Mouse (Mus musculus) heart, embryonic 12.5 days (tissue): ENCODE measurements around the gene Cdon. TPM values are rescaled to one million over a fixed set of nuclear protein-coding genes. Genes with fewer than 3 reads are reported as not detected.
"Not testable (repeated sequence)": the region's sequence is repeated elsewhere in the genome, so short reads cannot be mapped to it uniquely, and the experiment has no call there.

Experiments used
- ATAC-seq: fragments of 200-750 bp; cut with Nextera tagmentation; 2 replicates; pipeline ENCODE4 v1.8.0; 2017; ENCODE audit warnings: moderate TSS enrichment, moderate library complexity; ENCODE audit not compliant: insufficient number of reproducible peaks, low FRiP score
- H3K27ac ChIP-seq: fragments of 300-500 bp; sonication (generic); 2 replicates; pipeline ENCODE4 v1.5.1; 2016; ENCODE audit warnings: mild to moderate bottlenecking, moderate library complexity; ENCODE audit not compliant: poor library complexity, severe bottlenecking
- H3K27me3 ChIP-seq: fragments of 300-500 bp; sonication (generic); replicated peaks from 2 replicates; pipeline ENCODE4 v1.6.1; 2016; ENCODE audit warnings: mild to moderate bottlenecking, moderate library complexity
- H3K36me3 ChIP-seq: fragments of 300-500 bp; sonication (generic); 2 replicates; pipeline ENCODE4 v1.6.1; 2016; ENCODE audit warnings: mild to moderate bottlenecking, moderate library complexity
- H3K4me1 ChIP-seq: fragments of 300-500 bp; sonication (generic); replicated peaks from 2 replicates; pipeline ENCODE4 v1.6.1; 2016; ENCODE audit warnings: mild to moderate bottlenecking
- H3K4me2 ChIP-seq: fragments of 300-500 bp; sonication (generic); 2 replicates; pipeline ENCODE4 v1.6.1; 2016; ENCODE audit warnings: mild to moderate bottlenecking, moderate library complexity
- H3K4me3 ChIP-seq: fragments of 300-500 bp; sonication (generic); 2 replicates; pipeline ENCODE4 v1.5.1; 2016; ENCODE audit warnings: mild to moderate bottlenecking
- H3K9ac ChIP-seq: fragments of 300-500 bp; sonication (generic); 2 replicates; pipeline ENCODE4 v1.6.1; 2016; ENCODE audit warnings: mild to moderate bottlenecking, moderate library complexity
- H3K9me3 ChIP-seq: fragments of 300-500 bp; sonication (generic); replicated peaks from 2 replicates; pipeline ENCODE4 v1.6.1; 2016; ENCODE audit warnings: mild to moderate bottlenecking, moderate library complexity
- WGBS: fragments of 180-500 bp; shearing (Covaris S2); methylation state at CpG from one replicate; pipeline ENCODE4 v1.1.7; 2016; 5-methylcytosine and 5-hydroxymethylcytosine counted together
- polyA plus RNA-seq: library from polyadenylated mRNA; unstranded; fragments of >200 nt; fragmentation: Nextera tagmentation; extraction: Ambion mirVana; gene quantifications from 2 replicates; pipeline ENCODE4 v1.2.1, GENCODE M21; 2016

The Cdon gene
- polyA plus RNA-seq, 1 experiment from 2014 or later, result 7.0 TPM

DNA sequence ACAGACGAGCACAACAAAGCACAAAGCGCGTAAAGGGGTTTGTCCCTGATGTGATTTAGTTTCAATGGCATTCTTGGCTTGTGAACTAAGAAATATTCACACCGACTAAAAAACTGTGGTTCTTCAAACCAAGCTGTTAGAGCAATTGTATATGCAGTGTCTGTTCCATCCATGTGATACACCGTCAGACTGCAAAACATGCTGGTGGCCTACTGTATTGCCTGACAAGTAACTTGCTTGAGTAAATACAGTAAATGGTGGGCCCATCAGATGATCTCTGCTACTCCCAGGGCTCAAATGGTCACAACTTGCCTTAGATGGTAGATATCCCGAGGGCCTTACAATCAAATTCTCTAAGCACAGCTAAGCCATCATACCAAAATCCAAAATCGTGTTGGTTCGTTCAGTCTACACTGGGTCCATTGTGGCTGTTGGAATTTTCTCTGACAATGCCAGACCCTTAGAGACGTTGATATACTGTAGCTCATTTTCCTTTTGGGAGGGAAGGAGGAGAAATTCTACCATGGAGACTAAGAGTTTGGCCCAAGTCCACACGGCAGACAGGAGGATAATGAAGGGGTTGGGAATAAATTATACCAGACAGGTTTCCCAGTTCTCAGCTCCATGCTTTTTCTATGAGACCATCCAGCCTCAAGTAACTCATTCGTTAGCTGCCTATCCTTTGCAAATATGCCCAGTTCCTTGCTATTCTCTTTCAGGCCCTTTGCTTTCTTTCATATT is 9.5 kb upstream of the Cdon start:
- no peak overlapping the region for H3K4me2 ChIP-seq
- no peak overlapping the region for H3K27ac ChIP-seq
- H3K9me3 ChIP-seq, result no peaks in the 10 kb centered on the region
- no peak overlapping the region for H3K4me3 ChIP-seq
- WGBS, result 78% methylated on average over 11 of the region's 11 CpGs
- no peaks in the 10 kb centered on the region for H3K4me1 ChIP-seq
- H3K36me3 ChIP-seq, result no peaks in the 10 kb centered on the region
- H3K27me3 ChIP-seq, result no peaks in the 10 kb centered on the region
- no peak for ATAC-seq
- H3K9ac ChIP-seq, result no peak overlapping the region

DNA sequence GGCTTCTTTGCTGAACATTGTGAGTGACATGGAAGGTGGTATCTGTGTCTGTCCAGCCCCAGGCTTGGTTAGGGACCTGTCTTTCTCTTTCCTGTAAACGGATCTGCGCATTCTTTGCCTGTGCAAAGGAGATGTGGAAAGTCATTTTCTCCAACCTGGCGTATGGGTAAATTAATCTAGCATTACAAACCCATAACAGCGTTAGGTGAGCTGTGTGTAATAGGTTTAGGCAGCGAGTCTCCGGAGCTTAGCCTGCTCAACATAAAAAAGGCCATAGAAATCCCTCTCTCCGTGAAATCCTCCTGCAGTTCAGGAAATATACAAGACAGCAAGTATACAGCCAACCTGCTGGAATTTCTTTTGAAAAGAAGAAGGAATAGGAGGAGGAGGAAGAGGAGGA is 9.0 kb upstream of the Cdon start:
- no peak overlapping the region for H3K4me2 ChIP-seq
- H3K4me1 ChIP-seq, result no peaks in the 10 kb centered on the region
- H3K9me3 ChIP-seq, result no peaks in the 10 kb centered on the region
- H3K27me3 ChIP-seq, result no peaks in the 10 kb centered on the region
- no peak for ATAC-seq
- H3K36me3 ChIP-seq, result no peaks in the 10 kb centered on the region
- no peak overlapping the region for H3K4me3 ChIP-seq
- 75% methylated on average over 7 of the region's 7 CpGs for WGBS
- H3K9ac ChIP-seq, result no peak overlapping the region
- H3K27ac ChIP-seq, result no peak overlapping the region

DNA sequence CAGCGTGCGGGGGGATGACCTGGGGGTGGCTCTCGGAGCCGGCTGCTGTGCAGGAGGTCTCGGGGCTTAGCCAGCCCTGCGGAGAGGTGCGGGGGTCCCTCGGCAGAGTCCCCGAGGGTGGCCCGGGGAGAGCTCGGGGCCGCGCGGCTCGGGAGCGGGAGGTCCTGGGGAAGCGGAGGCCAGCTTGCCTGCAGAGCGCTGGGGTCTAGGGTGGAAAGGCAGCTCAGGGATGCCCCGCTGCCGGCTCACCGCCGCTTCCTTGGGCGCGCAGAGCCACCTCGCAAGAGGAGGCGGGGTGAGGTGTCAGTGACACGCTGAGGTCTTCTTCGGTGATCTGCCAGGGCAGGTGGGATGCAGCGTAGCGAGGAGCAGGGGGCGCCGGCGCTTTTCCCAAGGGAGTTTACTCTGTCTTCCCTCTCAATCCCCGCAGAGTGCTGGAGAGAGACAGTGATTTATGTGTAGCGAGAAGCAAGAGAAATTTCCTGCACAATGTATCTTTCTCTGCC is 855 bp downstream of the Cdon start:
- Histone ChIP-seq H3K36me3 (no peaks in the 10 kb centered on the region), H3K27me3 (no peaks in the 10 kb centered on the region), H3K9me3 (no peaks in the 10 kb centered on the region), H3K9ac (peak overlapping the region; percentile 96), H3K4me1 (peaks cover 22% of the 10 kb centered on the region), H3K4me3 (peak overlapping the region; percentile 87), H3K4me2 (peak overlapping the region; percentile 71), H3K27ac (peak overlapping the region; percentile 88)
- ATAC-seq, result peak; percentile 47
- WGBS, result under 1% methylated on average over 34 of the region's 35 CpGs

DNA sequence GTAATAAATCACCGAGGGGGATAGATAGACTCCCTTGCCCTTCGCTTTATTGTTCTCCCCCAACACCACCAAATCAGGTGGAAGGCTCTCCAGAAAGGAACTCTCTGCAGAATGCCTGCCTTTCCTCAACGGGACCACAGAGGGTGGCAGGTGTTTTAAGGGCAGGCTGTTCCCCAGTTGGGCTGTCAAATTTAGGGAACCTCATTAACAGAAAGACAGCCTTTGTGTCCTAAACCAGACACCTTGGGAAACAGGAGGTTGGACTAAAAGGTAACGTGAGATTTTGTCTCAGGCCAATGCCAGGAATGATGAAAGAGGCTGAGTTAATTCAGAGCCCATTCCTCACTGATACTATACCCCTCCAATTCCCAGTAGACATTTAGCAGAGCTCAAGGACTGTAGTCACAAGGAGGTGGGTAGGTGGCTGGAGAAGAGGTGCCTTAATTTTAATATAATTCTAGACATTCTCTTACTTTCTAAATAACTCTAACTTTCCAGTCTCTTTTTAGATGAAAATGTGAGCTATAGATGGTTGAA is 1.5 kb downstream of the Cdon start:
- Histone ChIP-seq H3K9ac (peak overlapping the region; percentile 96), H3K9me3 (no peaks in the 10 kb centered on the region), H3K27me3 (no peaks in the 10 kb centered on the region), H3K4me1 (peaks cover 24% of the 10 kb centered on the region), H3K4me3 (peak overlapping the region; percentile 87), H3K4me2 (peak overlapping the region; percentile 71), H3K27ac (no peak overlapping the region), H3K36me3 (no peaks in the 10 kb centered on the region)
- 6% methylated on average over 4 of the region's 4 CpGs for WGBS
- ATAC-seq, result no peak

DNA sequence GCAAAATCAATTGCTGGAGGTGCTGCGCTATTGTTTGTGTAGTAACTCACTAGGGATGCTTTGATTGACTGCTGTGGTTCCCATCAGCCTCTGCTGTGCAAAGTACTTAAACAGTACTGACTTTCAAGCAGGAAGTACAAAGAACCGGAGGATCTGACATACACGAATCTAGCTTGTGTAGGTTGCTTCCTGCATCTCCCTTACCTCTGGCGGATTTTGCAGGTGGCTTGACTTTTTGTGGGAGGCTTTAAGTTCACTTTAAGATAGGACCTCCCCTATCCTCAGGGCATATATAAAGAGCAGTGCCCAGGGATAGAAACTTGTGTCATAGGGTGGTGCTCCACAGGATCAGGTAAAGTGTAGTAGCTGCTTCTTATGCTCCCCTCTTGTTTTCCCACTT is 2.3 kb downstream of the Cdon start:
- no peak overlapping the region for H3K9ac ChIP-seq
- peaks cover 24% of the 10 kb centered on the region for H3K4me1 ChIP-seq
- peak overlapping the region; percentile 49 for H3K4me2 ChIP-seq
- ATAC-seq, result no peak
- no peaks in the 10 kb centered on the region for H3K27me3 ChIP-seq
- no peak overlapping the region for H3K27ac ChIP-seq
- WGBS, result 42% methylated on average over 4 of the region's 4 CpGs
- no peaks in the 10 kb centered on the region for H3K9me3 ChIP-seq
- H3K4me3 ChIP-seq, result peak overlapping the region; percentile 14
- no peaks in the 10 kb centered on the region for H3K36me3 ChIP-seq

DNA sequence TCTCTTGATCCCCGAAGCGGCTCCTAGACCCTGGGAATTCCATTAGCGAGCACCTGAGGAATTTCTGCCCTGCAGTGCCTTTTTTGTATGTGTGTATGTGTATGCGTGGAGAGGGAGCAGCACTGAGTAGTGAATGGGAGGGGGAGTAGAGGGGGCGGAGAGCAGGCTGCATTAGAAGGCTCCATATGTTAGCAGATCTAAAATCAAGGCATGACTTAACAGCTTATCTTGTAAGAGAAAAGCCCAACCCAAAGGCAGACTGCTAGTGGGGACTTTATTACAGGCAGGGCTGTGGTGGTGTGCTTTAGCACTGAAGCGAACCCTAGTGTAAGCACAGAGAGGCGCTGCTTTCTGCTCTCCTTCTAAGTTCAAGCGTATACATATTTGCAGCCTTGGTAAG is 3.7 kb downstream of the Cdon start:
- ATAC-seq, result no peak
- H3K4me1 ChIP-seq, result peaks cover 24% of the 10 kb centered on the region
- H3K4me2 ChIP-seq, result peak overlapping the region; percentile 66
- peak overlapping the region; percentile 62; the same call in 1 of the 2 replicates for H3K27ac ChIP-seq
- no peaks in the 10 kb centered on the region for H3K27me3 ChIP-seq
- no peaks in the 10 kb centered on the region for H3K36me3 ChIP-seq
- H3K9ac ChIP-seq, result peak overlapping the region; percentile 43; the same call in 1 of the 2 replicates
- H3K4me3 ChIP-seq, result peak overlapping the region; percentile 28
- H3K9me3 ChIP-seq, result no peaks in the 10 kb centered on the region
- WGBS, result 13% methylated on average over 8 of the region's 8 CpGs

DNA sequence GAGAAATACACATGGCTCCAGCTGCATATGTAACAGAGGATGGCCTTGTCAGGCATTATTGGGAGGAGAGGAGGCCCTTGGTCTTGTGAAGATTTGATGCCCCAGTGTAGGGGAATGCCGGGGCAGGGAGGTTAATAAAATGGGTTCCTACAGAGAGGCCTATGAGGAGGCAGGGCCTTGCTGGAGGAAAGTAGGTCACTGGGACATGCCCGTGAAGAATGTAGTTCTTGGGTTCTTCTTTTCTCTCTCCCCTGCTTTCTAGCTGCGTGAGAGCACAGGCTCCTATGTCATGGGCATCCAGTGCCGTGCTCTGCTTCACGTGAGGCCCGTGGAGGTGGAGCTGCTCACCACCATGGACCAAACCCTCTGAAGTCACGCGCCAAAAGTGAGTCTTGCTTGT is 9.5 kb downstream of the Cdon start:
- Histone ChIP-seq H3K9me3 (no peaks in the 10 kb centered on the region), H3K36me3 (no peaks in the 10 kb centered on the region; the same call in 1 of the 2 replicates), H3K9ac (no peak overlapping the region), H3K4me1 (peaks cover 40% of the 10 kb centered on the region), H3K27ac (no peak overlapping the region), H3K4me3 (no peak overlapping the region), H3K27me3 (no peaks in the 10 kb centered on the region), H3K4me2 (no peak overlapping the region)
- WGBS, result 67% methylated on average over 8 of the region's 8 CpGs
- no peak for ATAC-seq

DNA sequence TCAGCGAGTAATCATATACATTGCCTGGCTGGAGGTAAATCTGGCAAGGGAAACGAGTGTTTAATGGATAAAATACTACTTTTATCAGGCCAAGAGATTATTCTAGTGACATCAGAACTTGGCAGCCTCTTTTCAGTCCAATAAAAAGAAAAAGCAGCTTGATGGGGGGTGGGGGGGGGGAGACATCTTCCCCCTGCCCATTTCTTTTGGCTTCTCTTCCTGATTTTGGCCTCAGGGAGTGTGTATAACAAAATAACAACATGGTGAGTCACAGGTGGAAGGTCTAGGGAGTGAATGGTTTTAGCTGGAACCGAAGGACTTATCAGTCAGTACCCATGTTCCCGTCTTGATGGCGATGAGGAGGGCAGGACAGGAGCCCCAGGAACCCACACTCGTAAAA is 10.5 kb downstream of the Cdon start:
- Histone ChIP-seq H3K9me3 (no peaks in the 10 kb centered on the region), H3K36me3 (no peaks in the 10 kb centered on the region; the same call in 1 of the 2 replicates), H3K27ac (no peak overlapping the region), H3K4me3 (no peak overlapping the region), H3K27me3 (no peaks in the 10 kb centered on the region), H3K4me2 (no peak overlapping the region), H3K9ac (no peak overlapping the region), H3K4me1 (peaks cover 41% of the 10 kb centered on the region)
- ATAC-seq, result no peak
- WGBS, result 42% methylated on average over 6 of the region's 6 CpGs

DNA sequence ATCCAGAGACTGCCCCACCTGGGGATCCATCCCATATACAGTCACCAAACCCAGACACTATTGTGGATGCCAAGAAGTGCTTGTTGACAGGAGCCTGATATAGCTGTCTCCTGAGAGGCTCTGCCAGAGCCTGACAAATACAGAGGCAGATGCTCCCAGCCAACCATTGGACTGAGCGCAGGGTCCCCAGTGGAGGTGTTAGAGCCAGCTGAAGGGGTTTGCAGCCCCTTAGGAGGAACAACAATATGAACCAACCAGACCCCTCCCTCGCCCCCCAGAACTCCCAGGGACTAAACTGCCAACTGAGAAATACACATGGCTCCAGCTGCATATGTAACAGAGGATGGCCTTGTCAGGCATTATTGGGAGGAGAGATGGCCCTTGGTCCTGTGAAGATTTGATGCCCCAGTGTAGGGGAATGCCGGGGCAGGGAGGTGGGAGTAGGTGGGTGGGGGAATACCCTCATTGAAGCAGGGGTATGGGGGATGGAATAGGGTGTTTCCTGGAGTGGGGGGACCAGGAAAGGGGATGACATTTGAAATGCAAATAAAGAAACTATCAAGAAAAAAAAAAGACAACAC is 11.9 kb downstream of the Cdon start:
- H3K36me3 ChIP-seq, H3K9ac ChIP-seq, H3K27me3 ChIP-seq, H3K27ac ChIP-seq, H3K9me3 ChIP-seq, H3K4me3 ChIP-seq, ATAC-seq, H3K4me2 ChIP-seq: not testable (repeated sequence)
- WGBS, result 45% methylated on average over 3 of the region's 3 CpGs
- H3K4me1 ChIP-seq, result peaks cover 39% of the 10 kb centered on the region

DNA sequence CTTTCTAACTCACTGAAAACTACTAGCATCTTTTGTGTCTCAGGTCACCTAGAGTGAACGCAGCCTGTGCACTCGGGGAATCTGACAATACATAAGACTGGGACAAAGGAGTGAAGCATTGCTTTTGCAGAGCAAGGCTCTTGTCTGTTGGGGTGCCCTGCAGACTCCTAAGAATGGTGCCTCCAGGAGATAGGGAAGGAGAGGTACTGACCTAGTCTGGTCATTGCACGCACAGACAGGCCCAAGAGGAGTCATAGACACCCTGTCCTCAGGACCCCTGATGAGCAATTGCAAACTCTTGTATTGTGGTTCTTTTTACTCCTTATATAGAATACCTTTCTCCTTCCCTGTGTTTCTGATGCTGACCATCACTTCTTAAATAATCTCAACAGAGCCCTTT is 13.4 kb downstream of the Cdon start:
- no peak overlapping the region for H3K9ac ChIP-seq
- no peaks in the 10 kb centered on the region; the same call in 1 of the 2 replicates for H3K36me3 ChIP-seq
- WGBS, result 71% methylated on average over 3 of the region's 3 CpGs
- H3K27ac ChIP-seq, result no peak overlapping the region
- no peak overlapping the region for H3K4me3 ChIP-seq
- no peak overlapping the region for H3K4me2 ChIP-seq
- H3K9me3 ChIP-seq, result no peaks in the 10 kb centered on the region
- no peaks in the 10 kb centered on the region for H3K27me3 ChIP-seq
- peaks cover 39% of the 10 kb centered on the region for H3K4me1 ChIP-seq
- ATAC-seq, result no peak

DNA sequence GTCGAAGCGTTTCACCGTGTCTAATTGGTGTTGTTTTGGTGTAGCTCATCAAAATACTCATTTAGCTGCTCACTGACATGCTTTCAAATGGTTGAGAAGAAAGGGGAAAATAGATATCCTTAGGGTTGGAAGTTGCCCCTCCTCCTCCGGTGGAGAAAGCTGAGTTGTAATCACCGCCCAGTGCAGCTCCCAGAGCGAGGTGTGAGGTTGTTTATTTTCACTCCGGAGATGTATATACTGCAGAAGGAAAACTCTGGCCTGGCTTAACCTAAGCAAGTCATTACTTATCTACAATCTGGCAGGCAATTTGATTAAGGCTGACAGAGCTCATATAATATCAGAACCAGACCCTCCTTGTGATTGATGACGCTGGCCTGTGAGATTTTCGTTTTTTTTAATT is 14.6 kb downstream of the Cdon start:
- no peaks in the 10 kb centered on the region for H3K27me3 ChIP-seq
- peak overlapping the region; percentile 33 for H3K4me2 ChIP-seq
- peaks cover 34% of the 10 kb centered on the region for H3K4me1 ChIP-seq
- no peak overlapping the region; the same call in 1 of the 2 replicates for H3K9ac ChIP-seq
- WGBS, result 27% methylated on average over 9 of the region's 9 CpGs
- no peak overlapping the region for H3K27ac ChIP-seq
- no peak overlapping the region for H3K4me3 ChIP-seq
- H3K36me3 ChIP-seq, result no peaks in the 10 kb centered on the region; the same call in 1 of the 2 replicates
- no peaks in the 10 kb centered on the region for H3K9me3 ChIP-seq
- no peak for ATAC-seq
